Mouse (Mus musculus) cerebellum, postnatal 36 days (tissue): ENCODE results near the gene Cadps2.
A peak's percentile ranks its signal among the peaks of the same experiment; 100 is the strongest.

Source experiments
- DNase-seq, 2 experiments: peaks; one replicate each; pipeline ENCODE4 v3.0.0; 2021 to 2022; ENCODE audit warnings: mixed read lengths in 2 of 2

The Cadps2 gene

GRCm38 (mm10) chr6:23523710-23524109, 315.5 kb downstream of the Cadps2 start:
- no peak for DNase-seq

DNA sequence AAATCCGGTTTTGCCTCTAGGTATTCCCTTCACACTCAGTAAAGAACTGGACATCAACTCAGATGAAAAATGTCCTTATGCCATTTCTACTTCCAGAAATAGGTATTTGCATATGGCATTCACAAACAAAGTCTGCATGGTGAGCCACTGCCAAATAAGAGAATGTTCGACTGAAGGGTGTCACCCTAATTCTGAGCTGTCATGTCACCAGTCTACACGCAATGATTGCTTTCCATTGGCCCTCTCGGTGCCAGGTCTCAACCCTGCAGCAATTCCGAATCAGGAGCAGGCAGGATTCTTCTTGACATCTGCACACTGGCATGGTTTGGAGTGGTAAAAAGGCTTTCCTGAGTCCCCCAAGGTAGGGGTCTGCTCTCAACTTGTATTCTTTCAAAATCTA, 316.7 kb downstream of the Cadps2 start:
- peak; percentile 55 to 59 for DNase-seq

- DNase-seq, result no peak
These were observed 340.6 kb downstream of the Cadps2 start for GRCm38 (mm10) chr6:23498611-23499010.

GRCm38 (mm10) chr6:23491804-23492203, 347.4 kb downstream of the Cadps2 start:
- peak in 1 of 2 experiments; percentile 48 for DNase-seq

DNA sequence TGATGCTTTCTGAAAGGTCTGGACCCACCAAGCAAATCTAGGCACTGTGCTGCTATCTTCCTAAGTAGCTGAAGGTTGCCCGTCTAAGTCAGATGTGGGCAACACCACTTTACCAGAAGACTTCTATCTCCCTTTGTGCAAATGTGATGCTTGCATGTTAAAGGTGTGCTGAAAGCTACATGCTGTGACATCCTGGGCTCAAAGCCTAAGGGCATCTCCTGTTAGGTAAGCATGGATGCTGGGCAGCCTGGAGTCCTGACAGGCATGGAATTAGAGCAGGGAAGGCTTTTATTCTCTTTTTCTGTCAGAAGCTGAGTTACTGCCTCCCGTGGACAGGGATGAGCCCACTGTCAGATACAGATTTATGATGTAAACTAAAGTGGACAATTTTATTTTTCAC, 348.8 kb downstream of the Cadps2 start:
- peak; percentile 46 to 53 for DNase-seq

DNA sequence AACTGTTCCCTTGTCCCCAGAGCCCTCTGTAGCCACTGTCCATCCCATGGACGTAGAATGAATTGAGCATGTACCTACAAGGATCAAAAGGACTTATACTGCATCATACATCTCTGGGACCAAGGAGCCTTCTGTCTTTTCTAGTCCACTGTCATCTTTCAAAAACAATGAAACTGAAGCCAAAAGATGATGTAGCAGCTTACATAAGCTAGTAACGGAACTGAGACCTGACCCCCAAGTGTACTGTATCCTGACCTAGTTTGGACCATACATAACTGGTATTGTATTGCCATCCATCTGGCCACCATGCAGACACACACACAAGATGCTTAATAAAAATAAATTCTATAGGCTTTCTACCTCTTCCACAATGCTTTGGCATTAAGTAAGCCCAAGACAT, 350.2 kb downstream of the Cadps2 start:
- DNase-seq, result no peak

GRCm38 (mm10) chr6:23472686-23473085, 366.5 kb downstream of the Cadps2 start:
- DNase-seq, result peak; percentile 50 to 54

DNA sequence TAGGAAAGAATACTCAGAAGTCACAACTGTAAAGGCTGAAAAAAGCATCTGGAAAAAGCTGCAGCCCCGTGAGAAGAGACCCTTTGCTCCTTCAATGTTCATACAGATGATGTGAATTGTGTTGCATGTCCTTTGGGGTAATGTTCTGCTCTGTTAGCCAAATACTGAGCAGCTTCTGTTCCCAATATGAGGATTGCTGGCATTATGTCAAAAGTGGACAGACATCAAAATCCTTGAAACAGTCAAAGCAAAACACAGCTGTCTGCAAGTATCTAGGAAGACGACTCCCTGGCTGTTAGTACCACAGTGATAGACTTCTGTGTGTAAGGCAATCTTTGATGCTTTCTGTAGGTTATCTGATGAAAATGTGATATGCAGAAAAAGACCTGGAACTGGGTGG, 367.4 kb downstream of the Cadps2 start:
- DNase-seq, result no peak

DNA sequence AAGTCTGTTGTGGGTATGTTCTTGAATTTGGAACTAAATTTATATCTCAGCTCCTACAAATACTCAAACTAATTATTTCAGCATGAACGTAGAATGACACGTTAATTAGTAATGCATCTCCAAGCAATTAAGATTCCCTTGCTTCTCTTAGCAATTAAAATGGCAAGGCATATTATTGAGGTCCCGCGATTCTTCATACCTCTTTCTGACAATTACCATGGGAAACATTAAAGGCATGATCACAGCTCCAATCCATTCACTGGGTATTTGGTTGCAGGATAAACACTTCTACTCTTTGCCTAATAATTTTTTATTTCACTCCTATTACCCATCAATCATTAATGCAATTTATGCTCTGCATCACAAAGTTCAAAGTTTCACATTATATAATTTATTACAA, 371.3 kb downstream of the Cadps2 start:
- DNase-seq, result no peak

DNA sequence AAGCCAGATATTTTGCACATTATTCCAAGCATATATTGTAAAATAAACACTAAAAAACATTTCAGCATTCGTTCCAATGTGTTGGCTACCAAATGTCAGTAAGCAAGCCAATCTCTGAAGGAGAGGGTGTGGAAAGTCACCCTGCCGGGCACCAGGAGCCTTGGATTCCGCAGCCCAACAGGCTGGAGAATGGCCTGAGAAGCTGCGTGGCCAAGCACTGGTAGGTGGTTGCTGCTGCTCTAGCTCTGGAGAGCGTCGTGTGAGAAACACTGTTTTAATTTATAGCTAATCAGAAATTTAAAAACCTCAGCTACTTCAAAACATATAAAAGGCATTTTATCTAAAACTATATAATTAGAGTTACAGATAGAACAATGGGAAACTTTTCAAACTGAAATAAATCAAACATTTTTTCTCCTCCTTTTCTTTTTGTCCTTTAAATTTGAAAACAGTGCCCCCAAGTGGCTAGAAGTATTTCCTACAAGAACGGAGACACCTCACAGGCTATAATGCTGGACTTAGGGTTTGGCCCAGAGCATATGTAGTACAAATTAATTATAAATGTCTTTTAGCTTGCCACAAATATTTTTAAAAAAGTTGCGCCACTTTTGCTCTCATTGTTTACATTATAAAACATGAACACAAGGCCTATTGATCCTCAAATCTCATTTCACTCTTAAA, 376.5 kb downstream of the Cadps2 start:
- peak; percentile 22 to 43 for DNase-seq

GRCm38 (mm10) chr6:23457748-23458147, 381.5 kb downstream of the Cadps2 start:
- DNase-seq, result peak; percentile 69 to 72

GRCm38 (mm10) chr6:23453907-23454306, 385.3 kb downstream of the Cadps2 start:
- DNase-seq, result peak; percentile 11 to 24

DNA sequence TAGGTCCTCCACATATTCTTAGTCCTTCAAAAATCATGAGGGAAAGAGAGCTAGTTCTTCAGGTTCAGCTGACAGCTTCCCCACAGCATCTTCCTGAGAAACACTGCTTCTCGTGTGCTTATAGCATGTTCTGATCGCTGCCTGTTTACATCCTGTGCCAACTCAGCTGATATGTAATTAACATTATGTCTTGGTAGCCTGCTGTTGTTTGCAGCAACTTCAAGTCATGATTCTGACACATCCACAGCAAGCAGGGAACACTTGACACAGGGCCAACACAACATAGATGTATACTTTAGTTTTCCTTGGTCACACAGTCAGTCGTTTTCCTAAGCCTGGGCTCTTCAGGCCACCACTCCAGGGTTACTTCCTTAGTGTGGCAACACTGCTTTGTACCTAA, 399.3 kb downstream of the Cadps2 start:
- no peak for DNase-seq

GRCm38 (mm10) chr6:23410256-23411049, 428.8 kb downstream of the Cadps2 start:
- DNase-seq, result no peak

DNA sequence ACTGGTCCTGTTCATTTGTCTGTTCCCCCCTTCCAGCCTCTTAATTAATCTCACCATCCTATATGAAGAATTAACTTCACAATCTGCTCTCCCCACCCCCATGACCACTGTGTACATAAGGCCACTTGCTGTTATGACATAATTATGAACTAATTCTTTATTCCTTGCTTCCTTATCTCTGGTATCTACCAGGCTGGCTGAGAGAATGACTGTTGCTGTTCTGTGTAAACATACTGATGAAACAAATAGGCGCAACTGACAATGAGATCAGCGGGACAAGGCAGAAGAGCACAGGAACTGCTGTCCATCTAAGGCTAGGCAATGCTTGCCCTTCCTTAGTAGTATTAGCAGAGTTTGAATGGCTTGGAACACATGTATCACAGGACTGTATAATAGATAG, 445.1 kb downstream of the Cadps2 start:
- DNase-seq, result no peak

DNA sequence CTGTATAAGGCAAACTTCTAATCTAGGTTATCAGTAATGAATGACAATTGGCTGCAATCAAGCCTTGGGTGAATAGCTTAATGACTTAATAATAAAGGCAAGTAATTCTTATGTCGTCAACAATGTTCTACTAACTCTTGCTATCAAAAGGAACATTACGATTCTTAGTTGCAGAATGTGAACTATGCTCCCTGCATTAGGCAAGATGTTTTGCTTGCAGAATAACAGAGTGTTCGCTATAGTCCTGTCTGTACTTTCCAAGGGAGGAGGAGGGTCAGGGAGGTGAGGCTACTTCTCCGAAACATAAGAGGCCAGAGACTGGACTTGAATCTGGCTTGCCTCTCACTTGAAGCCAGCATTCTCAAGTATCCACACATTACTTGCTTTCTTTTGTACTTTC, 446.5 kb downstream of the Cadps2 start:
- no peak for DNase-seq

GRCm38 (mm10) chr6:23386711-23387110, 452.5 kb downstream of the Cadps2 start:
- no peak for DNase-seq

DNA sequence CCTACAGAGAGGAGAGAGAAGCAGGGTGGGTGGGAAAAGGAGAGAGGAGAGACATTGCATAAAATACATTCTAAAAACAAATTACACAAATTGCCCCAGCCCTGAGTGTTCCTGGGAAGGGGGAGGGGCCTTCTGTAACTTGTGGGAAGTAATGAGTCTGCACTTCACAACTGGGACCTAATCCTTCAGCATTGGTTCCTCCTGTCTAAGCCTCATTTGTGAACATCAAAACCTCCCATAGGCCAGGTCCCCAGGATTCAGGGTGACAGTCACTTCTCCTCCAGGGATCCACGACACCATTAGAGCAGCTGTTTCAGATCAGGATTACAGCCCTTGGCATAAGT, 456.2 kb downstream of the Cadps2 start:
- no peak for DNase-seq

DNA sequence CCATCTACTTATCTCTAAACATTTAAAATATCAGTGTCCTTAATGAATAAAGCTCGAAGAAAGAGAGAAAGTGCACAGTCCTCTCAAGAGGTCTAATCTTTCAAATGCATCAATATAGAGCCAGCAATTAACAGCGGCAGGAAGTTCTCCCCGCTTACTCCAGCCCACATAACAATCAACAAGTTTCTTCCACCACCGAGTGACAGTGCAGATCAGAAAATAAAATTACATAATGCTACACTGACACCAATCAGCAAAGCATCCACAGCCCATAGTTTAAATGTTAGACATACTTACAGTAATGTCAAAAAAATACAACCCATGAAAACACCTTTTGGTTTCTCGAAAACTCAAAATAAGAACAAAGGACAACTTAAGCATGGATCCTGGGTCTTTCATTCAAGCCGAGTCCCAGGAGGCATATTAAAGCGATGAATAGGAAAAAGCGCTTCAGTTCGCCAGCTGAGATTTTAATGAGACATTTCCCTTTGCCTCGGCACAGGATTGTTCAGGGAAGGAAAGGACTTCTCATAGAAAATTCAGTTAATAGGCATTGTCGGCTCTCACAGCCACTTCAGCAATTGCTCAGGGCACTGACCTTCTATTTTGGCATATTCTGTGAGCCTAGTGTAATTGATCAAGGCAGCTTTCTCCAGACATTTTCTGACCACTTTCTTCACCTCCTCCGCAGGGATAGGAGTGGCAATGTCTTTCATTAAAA, 456.8 kb downstream of the Cadps2 start:
- DNase-seq, result no peak

DNA sequence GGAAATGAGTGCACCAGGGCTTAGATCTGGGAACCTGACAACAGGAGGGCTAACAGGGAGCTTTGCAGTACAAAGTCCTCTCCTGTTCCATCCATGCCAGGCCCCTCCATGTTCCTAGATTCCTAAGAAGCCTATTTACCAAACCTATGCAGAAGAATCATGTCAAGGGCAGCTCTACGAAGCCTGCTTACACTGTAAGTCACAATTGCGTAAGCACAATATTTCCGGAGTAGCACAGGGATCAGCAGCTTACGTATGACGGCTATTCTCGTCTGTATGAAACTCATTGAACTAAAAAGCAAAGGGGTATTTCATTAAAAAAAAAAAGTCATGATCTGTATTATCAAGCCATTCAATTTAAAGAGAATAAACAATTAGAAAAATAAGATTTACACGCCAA, 462.9 kb downstream of the Cadps2 start:
- DNase-seq, result no peak

DNA sequence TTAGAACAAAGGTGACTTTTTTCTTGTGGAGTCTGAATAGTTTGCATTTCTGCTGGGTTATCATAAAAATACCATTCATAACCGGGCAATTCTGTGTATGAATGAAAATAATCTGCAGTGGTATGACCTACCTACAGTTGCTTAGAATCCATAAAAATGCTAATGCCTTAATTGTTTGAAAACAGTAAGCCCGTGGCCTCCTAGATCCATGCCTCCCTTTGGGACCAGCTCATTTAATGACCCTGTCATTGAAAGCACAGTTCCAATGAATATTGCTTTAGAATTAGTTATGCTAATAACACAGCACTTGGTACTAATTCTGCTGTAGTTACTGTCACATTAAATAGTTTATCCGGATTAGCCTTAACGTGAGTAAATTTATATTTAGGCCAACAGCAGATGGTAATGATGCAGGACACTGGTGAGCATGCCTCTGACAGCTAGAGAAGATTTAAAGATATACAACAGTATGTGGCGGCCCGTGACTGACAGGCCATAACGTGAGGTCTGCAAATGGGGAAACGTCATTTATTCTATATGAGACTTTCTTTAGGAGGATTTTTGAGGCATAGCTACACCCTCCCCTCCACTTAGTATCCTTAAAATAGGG, 477.3 kb downstream of the Cadps2 start:
- no peak for DNase-seq

DNA sequence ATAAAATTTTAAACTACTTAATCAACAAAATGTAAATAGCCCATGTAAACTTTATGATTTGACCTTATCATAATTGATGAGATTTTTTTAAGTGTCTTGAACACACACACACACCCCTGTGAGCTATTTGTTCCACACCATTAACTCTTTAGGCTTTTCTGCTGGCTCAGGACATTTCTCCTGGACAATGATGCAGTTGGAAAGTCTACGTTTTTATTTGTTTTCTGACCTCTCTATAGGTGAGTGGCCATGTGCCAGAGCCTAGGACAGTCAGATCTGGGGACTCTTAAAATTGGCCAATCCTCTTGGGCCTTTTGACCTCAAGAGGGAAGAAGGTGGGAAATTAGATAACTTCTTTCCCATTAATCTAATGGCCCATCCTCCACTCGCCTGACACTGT, 478.6 kb downstream of the Cadps2 start:
- DNase-seq, result no peak

DNA sequence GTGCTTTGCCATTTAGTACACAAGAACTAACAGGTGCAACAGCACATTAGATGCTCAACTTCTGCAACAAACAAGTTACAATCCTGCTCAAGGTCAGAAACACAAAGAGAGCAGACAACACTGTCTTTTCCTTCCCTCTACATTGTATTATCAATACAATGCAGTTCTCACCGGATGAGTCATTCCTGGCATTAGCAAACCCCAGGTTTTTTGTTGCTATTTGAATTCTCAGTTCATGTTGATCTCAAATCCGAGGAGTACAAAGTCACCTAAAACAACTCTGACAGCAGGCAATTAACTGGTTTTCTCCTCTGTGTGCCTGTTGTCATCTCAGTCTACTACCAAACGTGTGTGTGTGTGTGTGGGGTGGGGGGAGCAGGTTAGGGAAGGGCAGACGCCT, 483.1 kb downstream of the Cadps2 start:
- DNase-seq, result no peak
